Mouse (Mus musculus): ENCODE results near the gene Map4k5.

- no peak for TF ChIP-seq CTCF (IDR thresholded peaks at IDR 0.05; ENCODE audit: control insufficient read depth, insufficient read depth, insufficient replicate concordance, low read depth, low read length)
- no peak for TF ChIP-seq POLR2A (IDR thresholded peaks at IDR 0.05; ENCODE audit: control insufficient read depth, low read depth, low read length)
These were observed 35.4 kb downstream of the Map4k5 start for GRCm38 (mm10) chr12:69857597-69857996.
